Mouse (Mus musculus) 416B (cell line): ENCODE measurements around the gene Fbxl20.

Experiments used
- DNase-seq: peaks from one replicate; pipeline ENCODE4 v3.0.0; 2011; ENCODE audit warnings: low read depth

The Fbxl20 gene

GRCm38 (mm10) chr11:98088224-98088623, 62.0 kb downstream of the Fbxl20 start:
- no peak for DNase-seq

DNA sequence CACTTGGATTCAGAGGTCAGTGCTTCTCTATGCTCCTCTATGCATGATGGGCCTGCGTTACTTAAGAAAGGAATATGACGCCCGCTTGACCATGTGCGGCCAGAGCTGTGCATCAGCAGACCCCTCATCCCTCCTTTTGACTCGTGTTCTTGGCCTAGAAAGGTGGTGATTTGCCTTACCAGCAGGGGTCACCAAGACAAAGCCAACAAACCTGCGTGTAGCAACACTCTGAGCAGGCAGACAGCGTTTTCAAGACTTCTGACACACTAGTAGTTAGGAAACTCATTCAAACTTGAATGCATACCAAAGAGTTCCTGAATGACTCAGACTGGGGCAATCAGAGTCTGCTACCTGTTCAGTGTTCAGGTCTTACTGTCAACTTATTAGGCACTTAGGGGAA, 63.6 kb downstream of the Fbxl20 start:
- peak; percentile 21 for DNase-seq

DNA sequence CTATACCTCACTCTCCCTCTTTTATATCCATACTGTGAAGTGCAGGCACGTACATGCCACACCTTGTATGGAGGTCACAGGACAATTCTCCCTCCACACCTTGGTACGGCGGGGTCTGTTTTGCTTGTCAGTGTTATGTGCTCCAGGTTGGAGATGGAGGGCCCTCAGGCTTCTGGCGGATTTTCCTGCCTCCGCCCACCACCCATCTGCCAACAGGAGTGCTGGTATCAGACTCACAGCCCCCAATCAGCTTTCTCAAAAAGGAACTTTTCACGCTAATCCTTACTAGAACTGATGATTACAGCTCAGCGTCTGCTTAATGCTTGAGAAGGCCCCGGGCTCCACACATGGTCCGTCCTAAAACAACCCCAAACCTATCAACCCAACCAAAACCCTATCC, 64.1 kb downstream of the Fbxl20 start:
- no peak for DNase-seq

- no peak for DNase-seq
These were observed 67.5 kb downstream of the Fbxl20 start for GRCm38 (mm10) chr11:98082745-98083144.

DNA sequence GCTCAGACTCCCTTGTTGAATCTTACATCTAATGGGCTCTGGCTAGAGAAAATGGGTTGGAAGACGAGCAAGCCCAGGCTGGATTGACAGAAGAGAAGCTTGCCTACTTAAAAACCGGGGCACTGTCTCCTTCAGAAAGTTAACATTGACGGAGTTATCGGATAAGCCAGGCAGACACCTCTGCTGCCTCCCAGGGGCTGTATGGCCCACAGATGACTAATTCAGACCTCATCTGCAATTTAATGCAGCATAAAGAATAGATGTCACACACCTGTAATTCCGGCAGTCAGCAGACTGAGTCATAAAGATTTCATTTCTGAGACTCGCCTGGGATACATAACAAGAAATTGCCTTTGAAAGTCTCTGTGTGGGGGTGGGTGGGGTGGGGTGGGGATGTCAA, 69.8 kb downstream of the Fbxl20 start:
- no peak for DNase-seq

GRCm38 (mm10) chr11:98077086-98077485, 73.1 kb downstream of the Fbxl20 start:
- no peak for DNase-seq

DNA sequence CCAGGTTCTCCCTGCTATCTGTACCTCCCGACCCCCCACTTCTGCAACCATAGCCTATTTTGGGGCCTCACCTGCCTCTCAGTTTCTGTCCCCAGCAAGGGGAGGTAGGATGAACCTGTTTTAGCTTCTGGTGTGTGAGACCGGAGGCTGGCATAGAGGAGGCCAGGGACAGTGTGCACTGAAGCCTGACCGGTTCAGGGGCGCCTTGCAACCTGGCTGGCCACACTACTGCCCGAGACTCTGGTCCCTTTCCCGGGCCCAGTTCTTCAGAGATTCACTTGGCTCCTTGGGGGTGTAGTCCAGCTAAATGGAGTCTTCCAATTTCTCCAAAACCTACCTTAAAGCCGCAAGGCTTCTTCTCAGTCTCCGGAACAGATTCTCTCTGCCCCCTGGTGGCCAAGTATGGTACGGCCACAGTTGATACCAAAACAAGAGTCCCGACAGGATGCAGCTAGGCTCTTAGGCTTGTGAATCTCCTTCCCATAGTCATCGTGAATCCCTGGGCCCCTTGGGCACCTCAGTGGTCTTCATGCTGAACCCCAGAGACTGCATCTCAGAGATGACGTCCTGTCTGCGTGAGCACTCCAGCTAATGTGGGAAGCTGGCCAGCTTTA, 74.9 kb downstream of the Fbxl20 start:
- peak; percentile 85 for DNase-seq

- no peak for DNase-seq
These were observed 76.8 kb downstream of the Fbxl20 start for GRCm38 (mm10) chr11:98073442-98073841.

DNA sequence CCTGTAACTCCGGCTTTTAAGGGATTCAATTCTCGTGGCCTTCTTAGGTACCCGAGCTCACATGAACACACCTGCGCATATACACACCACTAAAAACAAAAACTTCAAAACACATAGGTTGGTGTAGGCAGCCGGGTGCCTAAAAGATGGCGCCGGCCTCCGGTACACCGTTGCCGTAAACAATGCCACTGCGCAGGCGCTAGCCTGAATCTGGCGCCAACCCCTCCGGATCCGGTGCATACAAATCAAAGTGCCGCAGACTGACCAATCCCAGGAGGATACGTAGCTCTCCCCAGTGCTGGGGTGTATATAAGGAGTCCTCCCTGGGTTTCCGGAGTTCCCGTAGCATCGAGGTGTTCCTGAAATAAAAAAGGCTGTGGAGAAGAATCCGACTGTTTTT, 82.9 kb downstream of the Fbxl20 start:
- DNase-seq, result no peak

DNA sequence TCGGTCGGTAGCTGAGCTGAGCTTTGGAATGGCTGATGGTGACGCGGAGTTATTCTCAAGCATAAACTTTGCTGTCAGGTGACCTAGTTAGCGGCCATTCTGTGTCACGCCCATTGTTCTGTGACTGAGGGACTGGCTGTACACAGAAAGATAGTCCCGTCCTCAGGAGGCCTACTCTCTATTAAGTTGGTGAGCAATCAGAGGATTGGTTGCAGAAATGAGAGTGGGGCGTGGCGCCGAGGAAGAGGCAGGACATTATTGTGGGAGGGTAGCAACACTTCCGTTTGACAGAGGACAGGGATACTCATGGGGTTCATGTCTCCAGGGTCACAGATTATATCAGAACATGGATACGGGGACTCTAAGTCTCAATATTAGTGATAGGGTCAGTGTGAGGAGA, 84.0 kb downstream of the Fbxl20 start:
- DNase-seq, result no peak

- DNase-seq, result no peak
These were observed 88.2 kb downstream of the Fbxl20 start for GRCm38 (mm10) chr11:98061904-98062562.

- DNase-seq, result peak; percentile 24
These were observed 88.8 kb downstream of the Fbxl20 start for GRCm38 (mm10) chr11:98061441-98061840.

GRCm38 (mm10) chr11:98060104-98060692, 90.0 kb downstream of the Fbxl20 start:
- DNase-seq, result no peak

- DNase-seq, result no peak
These were observed 90.5 kb downstream of the Fbxl20 start for GRCm38 (mm10) chr11:98059662-98060061.

GRCm38 (mm10) chr11:98057998-98058397, 92.2 kb downstream of the Fbxl20 start:
- peak; percentile 79 for DNase-seq

- DNase-seq, result peak; percentile 35
These were observed 92.7 kb downstream of the Fbxl20 start for GRCm38 (mm10) chr11:98057466-98057865.

- DNase-seq, result no peak
These were observed 97.0 kb downstream of the Fbxl20 start, which contains the start of gene Stac2 for GRCm38 (mm10) chr11:98052989-98053834. TSS of gene Stac2 (minus strand) at chr11:98053462.

DNA sequence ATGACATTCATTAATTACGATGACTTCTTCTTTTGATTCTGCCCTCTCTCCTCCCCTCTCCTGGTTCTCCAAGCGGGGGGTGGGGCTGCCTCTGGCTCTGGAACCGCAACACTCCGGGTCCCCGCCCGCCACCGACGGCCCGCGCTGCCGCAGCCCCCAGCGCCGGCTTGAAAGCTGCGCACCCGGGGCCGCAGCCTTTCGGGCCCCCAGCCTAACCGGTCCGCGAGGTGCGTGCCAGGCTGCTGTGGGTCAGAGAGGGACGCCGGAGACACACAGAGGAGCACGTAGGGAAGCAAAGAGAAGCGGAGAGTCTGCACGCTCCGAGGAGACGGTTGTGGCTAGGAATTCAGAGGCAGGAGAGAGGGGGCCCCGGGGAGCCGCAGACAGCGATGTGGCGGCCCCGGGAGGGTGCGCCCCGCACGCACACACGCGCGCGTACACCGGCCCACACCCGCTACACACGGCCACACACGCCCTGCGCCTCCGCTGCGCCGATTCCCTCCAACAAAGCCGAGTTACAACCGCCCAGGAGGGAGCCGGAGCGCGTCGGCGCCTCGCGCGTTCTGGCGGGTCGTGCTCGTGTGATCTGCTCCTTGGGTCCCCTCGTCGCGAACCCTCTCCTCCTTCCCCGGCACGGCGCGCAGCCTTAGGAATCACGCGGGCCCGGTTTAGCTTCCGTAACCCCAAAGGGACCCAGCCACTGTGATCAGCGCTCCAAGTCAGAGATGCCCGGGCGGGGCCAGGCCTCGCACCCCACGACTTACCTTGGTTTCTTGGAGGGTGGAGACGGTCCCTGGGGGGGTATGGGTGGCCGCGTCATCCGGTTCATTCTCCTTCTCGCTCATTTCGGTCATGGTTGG, 97.8 kb downstream of the Fbxl20 start:
- DNase-seq, result no peak

GRCm38 (mm10) chr11:98051611-98052128, 98.5 kb downstream of the Fbxl20 start:
- DNase-seq, result no peak

GRCm38 (mm10) chr11:98050940-98051339, 99.3 kb downstream of the Fbxl20 start:
- DNase-seq, result no peak

DNA sequence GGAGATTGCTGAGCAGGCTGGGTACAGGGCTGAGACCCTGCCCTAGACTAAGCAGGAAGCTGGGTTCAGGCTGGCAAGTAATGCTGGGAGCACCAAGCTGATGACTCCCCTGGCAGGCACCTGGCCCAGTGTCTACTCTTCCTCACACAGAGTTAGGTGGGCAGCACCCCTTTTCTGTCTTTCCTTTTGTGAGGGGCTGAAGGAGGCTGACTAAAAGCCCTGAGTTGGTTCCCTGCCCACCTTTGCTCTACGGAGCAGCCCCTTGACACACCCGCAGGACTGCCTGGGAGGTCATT, 99.7 kb downstream of the Fbxl20 start:
- DNase-seq, result no peak
